Mouse (Mus musculus): ENCODE measurements around the gene Lgals9.

DNA sequence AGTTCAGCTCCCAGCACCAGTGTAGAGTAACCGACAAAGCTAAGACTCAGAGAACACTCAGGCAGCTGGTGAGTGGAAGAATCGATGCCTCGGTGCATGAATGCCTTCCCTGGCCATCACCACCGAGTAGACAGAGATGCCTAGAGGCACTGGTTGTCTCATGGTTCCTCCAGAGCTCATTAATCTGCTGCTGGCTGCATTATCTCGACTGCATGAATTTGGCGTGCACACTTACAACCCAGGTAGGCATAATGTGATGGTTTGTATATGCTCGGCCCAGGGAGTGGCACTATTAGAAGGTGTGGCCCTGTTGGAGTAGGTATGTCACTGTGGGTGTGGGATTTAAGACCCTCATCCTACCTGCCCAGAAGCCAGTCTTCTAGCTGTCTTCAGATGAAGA is 24.1 kb upstream of the Lgals9 start:
- TF ChIP-seq CTCF (IDR thresholded peaks at IDR 0.05; ENCODE audit: borderline replicate concordance, control insufficient read depth, extremely low read depth, insufficient read depth, low read length, poor library complexity) (no peak), POLR2A (IDR thresholded peaks at IDR 0.05; ENCODE audit: control insufficient read depth, extremely low read depth, insufficient read depth, low read length, poor library complexity) (no peak)

All from thymus, adult 2 months (tissue).